Mouse (Mus musculus): ENCODE measurements around the gene C330007P06Rik.

GRCm38 (mm10) chrX:36826873-36827272, 47.0 kb downstream of the C330007P06Rik start:
- no peak for TF ChIP-seq CTCF (IDR thresholded peaks at IDR 0.05; ENCODE audit: extremely low read depth, insufficient read depth, insufficient read length, insufficient replicate concordance)
- no peak for TF ChIP-seq POLR2A (IDR thresholded peaks at IDR 0.05; ENCODE audit: low read depth, low read length)

Measured in spleen, adult 2 months (tissue).